Mouse (Mus musculus): ENCODE measurements at regions not wholly inside any gene's neighbourhood (a gene's known extent, or its start where the extent isn't known, plus 50 kb on each side); places are given as distances from the start of the nearest gene placed in this dataset.
"Not testable (repeated sequence)": the region's sequence is repeated elsewhere in the genome, so short reads cannot be mapped to it uniquely, and the experiment has no call there.

DNA sequence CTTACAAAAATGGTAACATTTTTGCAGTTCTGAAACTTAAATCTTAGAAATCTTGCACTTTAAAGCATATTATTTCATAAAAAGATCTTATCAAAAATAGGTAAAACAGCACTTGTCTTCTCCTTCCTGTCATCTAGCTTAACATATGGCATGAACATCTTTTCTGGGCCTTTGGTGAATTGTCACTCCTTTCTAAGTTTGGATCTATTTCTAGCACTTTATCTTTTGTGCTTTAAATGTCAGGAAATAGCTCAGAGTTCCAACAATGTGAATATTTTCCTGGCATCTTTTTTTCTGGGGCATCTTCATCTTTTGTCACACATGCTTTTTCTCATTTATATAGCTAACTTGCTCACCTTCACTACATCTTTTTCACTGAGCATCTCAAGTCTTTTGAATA lies 527.4 kb upstream of the Gm5150 start:
- Histone ChIP-seq H3K4me1 (replicated peaks; ENCODE audit: control insufficient read depth, insufficient read depth, low read length) (no peaks in the 10 kb centered on the region), H3K9me3 (ENCODE audit: control insufficient read depth, low read length) (no peaks in the 10 kb centered on the region), H3K27me3 (ENCODE audit: control insufficient read depth, insufficient read depth, low read length) (no peaks in the 10 kb centered on the region), H3K36me3 (replicated peaks; ENCODE audit: control insufficient read depth, insufficient read depth) (no peaks in the 10 kb centered on the region), H3K4me3 (replicated peaks; ENCODE audit: low read length) (no peak overlapping the region), H3K27ac (no peak overlapping the region), H3K4me2 (replicated peaks) (no peak overlapping the region), H3K9ac (no peak overlapping the region)
- ATAC-seq (ENCODE audit: low FRiP score): no peak
- no peak for DNase-seq (ENCODE audit: low spot score)

- not testable (repeated sequence) for H3K9me3 ChIP-seq (ENCODE audit: control insufficient read depth, low read length); H3K4me3 ChIP-seq (replicated peaks; ENCODE audit: low read length); H3K4me2 ChIP-seq (replicated peaks); ATAC-seq (ENCODE audit: low FRiP score); DNase-seq (ENCODE audit: low spot score); H3K36me3 ChIP-seq (replicated peaks; ENCODE audit: control insufficient read depth, insufficient read depth); H3K9ac ChIP-seq; H3K4me1 ChIP-seq (replicated peaks; ENCODE audit: control insufficient read depth, insufficient read depth, low read length); H3K27me3 ChIP-seq (ENCODE audit: control insufficient read depth, insufficient read depth, low read length); H3K27ac ChIP-seq
- 86% methylated on average over 6 of the region's 6 CpGs for WGBS
Observed at GRCm38 (mm10) chr3:16527511-16527910, 521.3 kb upstream of the Gm5150 start.

- not testable (repeated sequence) for H3K27ac ChIP-seq; ATAC-seq (ENCODE audit: low FRiP score); H3K4me2 ChIP-seq (replicated peaks); H3K4me3 ChIP-seq (replicated peaks; ENCODE audit: low read length); H3K36me3 ChIP-seq (replicated peaks; ENCODE audit: control insufficient read depth, insufficient read depth); H3K9me3 ChIP-seq (ENCODE audit: control insufficient read depth, low read length); H3K4me1 ChIP-seq (replicated peaks; ENCODE audit: control insufficient read depth, insufficient read depth, low read length); H3K27me3 ChIP-seq (ENCODE audit: control insufficient read depth, insufficient read depth, low read length); H3K9ac ChIP-seq; DNase-seq (ENCODE audit: low spot score)
- 85% methylated on average over 3 of the region's 3 CpGs for WGBS
Observed at GRCm38 (mm10) chr3:16488431-16488830, 482.2 kb upstream of the Gm5150 start.

GRCm38 (mm10) chr3:16482750-16483149 lies 476.5 kb upstream of the Gm5150 start:
- 79% methylated on average over 1 of the region's 1 CpGs for WGBS
- ATAC-seq (ENCODE audit: low FRiP score): no peak
- no peak overlapping the region for H3K9ac ChIP-seq
- H3K4me3 ChIP-seq (replicated peaks; ENCODE audit: low read length): no peak overlapping the region
- H3K36me3 ChIP-seq (replicated peaks; ENCODE audit: control insufficient read depth, insufficient read depth): no peaks in the 10 kb centered on the region
- no peak overlapping the region for H3K27ac ChIP-seq
- no peaks in the 10 kb centered on the region for H3K9me3 ChIP-seq (ENCODE audit: control insufficient read depth, low read length)
- no peak for DNase-seq (ENCODE audit: low spot score)
- H3K27me3 ChIP-seq (ENCODE audit: control insufficient read depth, insufficient read depth, low read length): no peaks in the 10 kb centered on the region
- H3K4me2 ChIP-seq (replicated peaks): no peak overlapping the region
- H3K4me1 ChIP-seq (replicated peaks; ENCODE audit: control insufficient read depth, insufficient read depth, low read length): no peaks in the 10 kb centered on the region

DNA sequence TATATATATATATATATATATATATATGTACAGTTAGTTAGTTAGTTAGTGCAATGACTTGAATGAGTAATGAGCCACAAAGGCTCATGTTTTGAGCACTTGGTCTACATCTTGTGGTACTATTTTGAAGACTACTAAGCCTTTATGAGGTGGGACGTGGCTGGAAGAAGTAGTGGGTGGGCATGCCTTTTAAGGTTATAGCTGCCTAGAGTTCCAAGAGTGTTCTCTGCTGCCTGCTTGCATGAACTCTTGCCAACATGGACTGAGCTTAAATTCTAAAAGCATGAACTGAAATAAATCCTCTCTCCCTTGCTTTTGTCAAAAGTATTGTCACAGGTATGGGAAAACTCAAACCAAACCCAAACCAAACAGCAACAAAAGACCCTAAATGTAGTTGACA lies 465.1 kb upstream of the Gm5150 start:
- no peaks in the 10 kb centered on the region for H3K36me3 ChIP-seq (replicated peaks; ENCODE audit: control insufficient read depth, insufficient read depth)
- H3K9me3 ChIP-seq (ENCODE audit: control insufficient read depth, low read length): no peaks in the 10 kb centered on the region
- H3K27ac ChIP-seq: no peak overlapping the region
- DNase-seq (ENCODE audit: low spot score): no peak
- H3K9ac ChIP-seq: no peak overlapping the region
- H3K4me2 ChIP-seq (replicated peaks): no peak overlapping the region
- no peaks in the 10 kb centered on the region for H3K4me1 ChIP-seq (replicated peaks; ENCODE audit: control insufficient read depth, insufficient read depth, low read length)
- H3K4me3 ChIP-seq (replicated peaks; ENCODE audit: low read length): no peak overlapping the region
- no peak for ATAC-seq (ENCODE audit: low FRiP score)
- 81% methylated on average over 1 of the region's 1 CpGs for WGBS
- H3K27me3 ChIP-seq (ENCODE audit: control insufficient read depth, insufficient read depth, low read length): no peaks in the 10 kb centered on the region

GRCm38 (mm10) chr3:16466388-16466787 lies 460.2 kb upstream of the Gm5150 start:
- peak overlapping the region; percentile 54 for H3K9ac ChIP-seq

GRCm38 (mm10) chr3:16465357-16465756 lies 459.1 kb upstream of the Gm5150 start:
- no peak for ATAC-seq (ENCODE audit: low FRiP score)
- Histone ChIP-seq H3K4me2 (replicated peaks) (no peak overlapping the region), H3K27ac (no peak overlapping the region), H3K4me1 (replicated peaks; ENCODE audit: control insufficient read depth, insufficient read depth, low read length) (no peaks in the 10 kb centered on the region), H3K9ac (no peak overlapping the region), H3K27me3 (ENCODE audit: control insufficient read depth, insufficient read depth, low read length) (no peaks in the 10 kb centered on the region), H3K36me3 (replicated peaks; ENCODE audit: control insufficient read depth, insufficient read depth) (no peaks in the 10 kb centered on the region), H3K9me3 (ENCODE audit: control insufficient read depth, low read length) (no peaks in the 10 kb centered on the region), H3K4me3 (replicated peaks; ENCODE audit: low read length) (no peak overlapping the region)
- no peak for DNase-seq (ENCODE audit: low spot score)
- WGBS: 71% methylated on average over 3 of the region's 3 CpGs

More at GRCm38 (mm10) chr3:16466388-16466787, 460.2 kb upstream of the Gm5150 start:
- Histone ChIP-seq H3K36me3 (replicated peaks; ENCODE audit: control insufficient read depth, insufficient read depth) (no peaks in the 10 kb centered on the region), H3K4me3 (replicated peaks; ENCODE audit: low read length) (peak overlapping the region; percentile 16), H3K27ac (peak overlapping the region; percentile 71), H3K4me2 (replicated peaks) (peak overlapping the region; percentile 48), H3K27me3 (ENCODE audit: control insufficient read depth, insufficient read depth, low read length) (no peaks in the 10 kb centered on the region), H3K9me3 (ENCODE audit: control insufficient read depth, low read length) (no peaks in the 10 kb centered on the region), H3K4me1 (replicated peaks; ENCODE audit: control insufficient read depth, insufficient read depth, low read length) (no peaks in the 10 kb centered on the region)
- 12% methylated on average over 9 of the region's 9 CpGs for WGBS
- ATAC-seq (ENCODE audit: low FRiP score) (peak; percentile 91), DNase-seq (ENCODE audit: low spot score) (peak; percentile 94)

GRCm38 (mm10) chr3:16464301-16464700 lies 458.1 kb upstream of the Gm5150 start:
- Histone ChIP-seq H3K27ac (no peak overlapping the region), H3K4me1 (replicated peaks; ENCODE audit: control insufficient read depth, insufficient read depth, low read length) (no peaks in the 10 kb centered on the region), H3K9me3 (ENCODE audit: control insufficient read depth, low read length) (no peaks in the 10 kb centered on the region), H3K4me3 (replicated peaks; ENCODE audit: low read length) (no peak overlapping the region), H3K27me3 (ENCODE audit: control insufficient read depth, insufficient read depth, low read length) (no peaks in the 10 kb centered on the region), H3K9ac (no peak overlapping the region), H3K36me3 (replicated peaks; ENCODE audit: control insufficient read depth, insufficient read depth) (no peaks in the 10 kb centered on the region), H3K4me2 (replicated peaks) (no peak overlapping the region)
- 87% methylated on average over 2 of the region's 2 CpGs for WGBS
- DNase-seq (ENCODE audit: low spot score) (no peak), ATAC-seq (ENCODE audit: low FRiP score) (no peak)

DNA sequence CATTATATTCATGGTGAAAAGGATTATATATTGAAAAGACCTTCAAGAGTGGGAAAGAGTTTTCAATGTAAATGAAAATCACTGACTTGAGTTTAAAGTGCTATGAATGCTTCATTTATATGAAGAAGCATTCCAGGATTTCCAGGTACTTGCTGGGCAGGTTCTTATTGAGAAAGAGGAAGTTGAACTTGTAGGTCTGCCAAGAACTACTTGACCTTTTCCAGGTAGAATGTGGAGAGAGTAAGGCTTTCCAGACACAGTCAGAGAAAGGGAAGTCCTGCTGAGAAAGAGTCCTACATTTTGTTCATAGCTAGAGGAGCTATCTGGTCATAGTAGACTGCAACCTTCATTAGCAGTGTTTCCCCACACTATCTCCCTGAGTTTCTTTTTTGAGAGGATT lies 426.8 kb upstream of the Gm5150 start:
- no peak overlapping the region for H3K4me2 ChIP-seq (replicated peaks)
- DNase-seq (ENCODE audit: low spot score): no peak
- no peak overlapping the region for H3K4me3 ChIP-seq (replicated peaks; ENCODE audit: low read length)
- H3K4me1 ChIP-seq (replicated peaks; ENCODE audit: control insufficient read depth, insufficient read depth, low read length): no peaks in the 10 kb centered on the region
- ATAC-seq (ENCODE audit: low FRiP score): no peak
- H3K9ac ChIP-seq: no peak overlapping the region
- no peaks in the 10 kb centered on the region for H3K27me3 ChIP-seq (ENCODE audit: control insufficient read depth, insufficient read depth, low read length)
- no peaks in the 10 kb centered on the region for H3K9me3 ChIP-seq (ENCODE audit: control insufficient read depth, low read length)
- H3K27ac ChIP-seq: no peak overlapping the region
- no peaks in the 10 kb centered on the region for H3K36me3 ChIP-seq (replicated peaks; ENCODE audit: control insufficient read depth, insufficient read depth)

GRCm38 (mm10) chr3:16431819-16432115 lies 425.5 kb upstream of the Gm5150 start:
- H3K4me2 ChIP-seq (replicated peaks): no peak overlapping the region
- H3K27me3 ChIP-seq (ENCODE audit: control insufficient read depth, insufficient read depth, low read length): no peaks in the 10 kb centered on the region
- H3K4me3 ChIP-seq (replicated peaks; ENCODE audit: low read length): no peak overlapping the region
- no peaks in the 10 kb centered on the region for H3K9me3 ChIP-seq (ENCODE audit: control insufficient read depth, low read length)
- DNase-seq (ENCODE audit: low spot score) (no peak), ATAC-seq (ENCODE audit: low FRiP score) (no peak)
- no peaks in the 10 kb centered on the region for H3K36me3 ChIP-seq (replicated peaks; ENCODE audit: control insufficient read depth, insufficient read depth)
- H3K4me1 ChIP-seq (replicated peaks; ENCODE audit: control insufficient read depth, insufficient read depth, low read length): no peaks in the 10 kb centered on the region
- H3K9ac ChIP-seq: no peak overlapping the region
- H3K27ac ChIP-seq: 0 out of 2 replicates have a peak overlapping the region, but pooled peaks have one; percentile 70

Measured in hindbrain, embryonic 14.5 days (tissue).